Mouse (Mus musculus): ENCODE measurements around the gene Retsat. TPM values are rescaled to one million over a fixed set of nuclear protein-coding genes. Genes with fewer than 3 reads are reported as not detected.

Gene Retsat
- total RNA-seq, 2 experiments from 2014 or later = 1.5 to 3.4 TPM

- no peak for ATAC-seq (replicated peaks; ENCODE audit: low FRiP score, poor library complexity, severe bottlenecking)
Measured at GRCm38 (mm10) chr6:72654355-72654754, 56.1 kb downstream of the Retsat start.

DNA sequence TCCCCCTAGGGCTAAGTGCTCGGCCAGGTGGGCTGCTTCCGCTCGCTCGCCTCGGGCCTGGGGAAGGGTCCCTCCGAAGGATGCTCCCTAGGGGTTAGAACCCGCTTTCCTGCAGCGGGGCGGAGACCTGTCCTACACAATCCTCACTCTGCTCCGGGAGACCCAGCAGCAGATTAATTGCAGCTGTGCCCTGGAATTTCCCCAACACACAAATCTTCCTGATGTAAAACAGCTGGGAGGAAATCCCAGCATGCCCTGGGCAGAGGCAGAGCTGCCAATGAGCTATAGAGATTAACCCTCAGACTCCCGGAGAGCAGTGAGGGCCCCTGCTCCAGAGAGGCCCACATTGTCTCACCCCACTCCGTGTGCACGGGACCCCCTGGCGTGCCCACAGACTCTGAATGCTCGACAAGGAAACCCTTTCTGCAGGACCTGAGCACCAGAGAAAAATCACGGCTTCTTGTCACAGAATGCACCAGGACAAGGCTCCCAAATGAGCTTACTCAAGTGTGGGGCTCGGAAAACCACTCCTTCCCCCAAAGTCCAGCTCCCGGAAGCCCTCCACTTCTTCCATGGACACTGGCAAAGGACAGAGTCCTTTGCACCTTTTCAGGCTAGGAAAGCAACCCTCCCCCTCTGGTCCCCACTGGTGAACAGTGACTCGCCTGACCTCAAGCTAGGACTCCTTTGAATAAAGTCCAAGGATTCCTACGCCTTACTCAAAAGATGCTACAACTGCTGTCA is 57.2 kb downstream of the Retsat start:
- no peak for ATAC-seq (replicated peaks; ENCODE audit: low FRiP score, poor library complexity, severe bottlenecking)

DNA sequence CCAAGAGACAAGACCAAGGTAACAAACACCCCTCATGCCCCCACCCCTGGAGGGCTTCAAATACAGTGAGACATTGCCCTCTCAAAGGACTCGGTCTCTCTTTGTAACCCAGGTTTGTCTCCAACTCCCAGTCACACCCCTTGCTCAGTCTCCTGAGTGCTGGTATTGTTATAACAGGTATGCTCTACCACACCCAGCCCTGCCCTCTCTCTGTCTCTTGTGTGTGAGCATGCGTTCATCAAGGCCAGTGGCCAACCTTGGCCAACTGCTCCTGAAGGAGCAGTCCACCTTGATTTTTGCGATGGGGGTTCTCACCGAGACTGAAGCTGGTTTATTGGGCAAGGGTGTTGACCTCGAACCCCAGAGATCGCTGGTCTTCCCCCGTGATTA is 57.8 kb downstream of the Retsat start:
- ATAC-seq (replicated peaks; ENCODE audit: low FRiP score, poor library complexity, severe bottlenecking) = no peak

DNA sequence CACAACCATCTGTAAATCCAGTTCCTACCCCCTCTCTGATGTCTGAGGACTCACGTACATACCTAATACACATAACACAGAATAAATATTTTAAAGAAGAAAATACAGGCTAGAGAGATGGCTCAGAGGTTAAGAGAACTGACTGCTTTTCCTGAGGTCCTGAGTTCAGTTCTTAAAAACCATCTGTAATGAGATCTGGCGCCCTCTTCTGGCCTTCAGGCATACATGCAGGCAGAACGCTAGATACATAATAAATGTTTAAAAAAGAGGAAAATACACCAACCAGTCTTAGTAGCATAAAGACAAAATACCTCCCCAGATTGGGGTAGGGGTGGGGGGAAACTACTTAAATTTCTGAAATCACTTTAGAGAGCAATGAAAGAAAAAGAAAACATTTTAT is 59.7 kb downstream of the Retsat start:
- no peak for ATAC-seq (replicated peaks; ENCODE audit: low FRiP score, poor library complexity, severe bottlenecking)

Other genes with a start within 250 kb of the Retsat start
- gene Tmem150a, start 243.0 kb upstream of the Retsat start, total RNA-seq (2015; ENCODE audit: low replicate concordance) = 3.2 and 11.7 TPM in 2 replicates
- gene Tmem150a, start 243.0 kb upstream of the Retsat start, total RNA-seq (2017; ENCODE audit: low replicate concordance) = 0.61 TPM in 1 of 2 replicates, not detected in the other
- 68.5 and 96.0 TPM in 2 replicates for gene Rnf181, start 231.5 kb upstream of the Retsat start, total RNA-seq (2015; ENCODE audit: low replicate concordance)
- 56.4 and 69.8 TPM in 2 replicates for gene Rnf181, start 231.5 kb upstream of the Retsat start, total RNA-seq (2017; ENCODE audit: low replicate concordance)
- 85.1 and 98.0 TPM in 2 replicates for gene Vamp5, start 218.0 kb upstream of the Retsat start, total RNA-seq (2015; ENCODE audit: low replicate concordance)
- 23.8 and 24.3 TPM in 2 replicates for gene Vamp5, start 218.0 kb upstream of the Retsat start, total RNA-seq (2017; ENCODE audit: low replicate concordance)
- gene Vamp8, start 207.8 kb upstream of the Retsat start, total RNA-seq (2015; ENCODE audit: low replicate concordance) = 234 and 259 TPM in 2 replicates
- gene Vamp8, start 207.8 kb upstream of the Retsat start, total RNA-seq (2017; ENCODE audit: low replicate concordance) = 212 and 229 TPM in 2 replicates
- gene Ggcx, start 184.2 kb upstream of the Retsat start, total RNA-seq (2015; ENCODE audit: low replicate concordance) = 1.4 and 7.1 TPM in 2 replicates
- 2.6 and 5.9 TPM in 2 replicates for gene Ggcx, start 184.2 kb upstream of the Retsat start, total RNA-seq (2017; ENCODE audit: low replicate concordance)
- 299 and 345 TPM in 2 replicates for gene Mat2a, start 158.9 kb upstream of the Retsat start, total RNA-seq (2015; ENCODE audit: low replicate concordance)
- 107 TPM in 2 replicates for gene Mat2a, start 158.9 kb upstream of the Retsat start, total RNA-seq (2017; ENCODE audit: low replicate concordance)
- gene Sh2d6, start 76.8 kb upstream of the Retsat start, total RNA-seq (2015; ENCODE audit: low replicate concordance) = not detected in 2 replicates
- not detected in 2 replicates for gene Sh2d6, start 76.8 kb upstream of the Retsat start, total RNA-seq (2017; ENCODE audit: low replicate concordance)
- 9.0 and 15.5 TPM in 2 replicates for gene Capg, start 54.1 kb upstream of the Retsat start, total RNA-seq (2015; ENCODE audit: low replicate concordance)
- 12.6 and 28.6 TPM in 2 replicates for gene Capg, start 54.1 kb upstream of the Retsat start, total RNA-seq (2017; ENCODE audit: low replicate concordance)
- 5.0 and 5.9 TPM in 2 replicates for gene Elmod3, start 62 bp upstream of the Retsat start, total RNA-seq (2015; ENCODE audit: low replicate concordance)
- gene Elmod3, start 62 bp upstream of the Retsat start, total RNA-seq (2017; ENCODE audit: low replicate concordance) = 0.13 and 2.5 TPM in 2 replicates
- 14.7 and 28.5 TPM in 2 replicates for gene Tgoln1, start 18.5 kb downstream of the Retsat start, total RNA-seq (2015; ENCODE audit: low replicate concordance)
- 21.9 and 23.5 TPM in 2 replicates for gene Tgoln1, start 18.5 kb downstream of the Retsat start, total RNA-seq (2017; ENCODE audit: low replicate concordance)
- gene Tcf7l1, start 190.8 kb downstream of the Retsat start, total RNA-seq (2015; ENCODE audit: low replicate concordance) = 5.9 TPM in 1 of 2 replicates, not detected in the other
- gene Tcf7l1, start 190.8 kb downstream of the Retsat start, total RNA-seq (2017; ENCODE audit: low replicate concordance) = not detected in 2 replicates